Mouse (Mus musculus): ENCODE results near the gene Macrod2.

Gene Macrod2

DNA sequence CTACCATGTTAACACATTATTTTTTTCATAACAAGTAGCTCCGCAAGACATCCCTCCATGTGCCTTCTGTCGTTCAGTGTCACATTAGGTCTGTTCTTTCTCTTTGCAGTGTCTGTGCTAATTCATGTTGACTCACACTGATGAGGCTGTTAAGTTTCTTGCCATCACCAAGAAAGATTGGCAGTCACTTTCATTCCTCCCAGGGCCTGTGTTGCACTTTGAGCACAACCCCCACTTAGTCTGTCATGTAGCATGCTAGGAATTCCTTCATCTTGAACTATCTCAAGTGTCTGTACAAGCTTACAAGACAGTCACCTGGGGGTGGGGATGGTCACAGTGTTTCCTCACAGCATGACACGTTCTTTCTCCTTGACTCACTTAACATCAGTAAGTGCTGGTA lies 696.2 kb downstream of the Macrod2 start:
- DNase-seq: no peak

DNA sequence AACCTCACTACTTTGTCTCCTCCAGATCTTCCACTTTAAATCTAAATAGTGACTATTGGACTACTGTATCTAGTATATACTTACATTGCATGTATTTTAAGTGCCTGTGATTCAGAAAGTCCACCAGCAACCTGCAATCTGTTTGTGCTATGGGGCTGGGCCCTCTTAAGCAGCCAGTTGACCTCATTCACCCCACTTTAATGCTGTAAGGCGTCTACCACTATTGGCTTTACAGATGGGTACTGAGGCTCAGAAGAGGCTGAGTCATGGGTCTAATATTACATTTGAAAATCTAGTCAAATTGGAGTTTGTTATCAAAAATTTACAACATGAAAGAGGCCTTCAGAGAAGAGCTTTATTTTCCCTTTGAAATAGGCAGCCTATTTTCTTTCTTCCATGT lies 722.5 kb downstream of the Macrod2 start:
- no peak for DNase-seq

DNA sequence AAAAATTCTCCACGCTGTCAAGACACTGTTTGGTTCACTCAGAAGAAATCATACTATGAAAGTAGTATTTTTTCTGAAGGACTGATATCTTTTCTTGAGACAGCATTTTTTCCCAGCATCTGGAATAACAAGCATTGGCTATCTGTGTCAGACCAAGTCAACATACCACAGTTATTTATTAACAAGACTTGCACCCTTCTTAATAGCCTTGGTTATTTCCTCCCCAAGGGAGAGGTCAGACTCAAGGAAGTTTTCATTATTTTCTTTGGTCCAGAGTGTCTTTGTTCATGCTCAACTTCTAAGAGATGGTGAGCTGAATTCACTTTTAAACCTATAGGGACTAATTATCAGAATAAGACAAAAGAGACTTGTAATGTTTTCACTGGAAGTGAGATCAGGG lies 728.8 kb downstream of the Macrod2 start:
- no peak for DNase-seq

DNA sequence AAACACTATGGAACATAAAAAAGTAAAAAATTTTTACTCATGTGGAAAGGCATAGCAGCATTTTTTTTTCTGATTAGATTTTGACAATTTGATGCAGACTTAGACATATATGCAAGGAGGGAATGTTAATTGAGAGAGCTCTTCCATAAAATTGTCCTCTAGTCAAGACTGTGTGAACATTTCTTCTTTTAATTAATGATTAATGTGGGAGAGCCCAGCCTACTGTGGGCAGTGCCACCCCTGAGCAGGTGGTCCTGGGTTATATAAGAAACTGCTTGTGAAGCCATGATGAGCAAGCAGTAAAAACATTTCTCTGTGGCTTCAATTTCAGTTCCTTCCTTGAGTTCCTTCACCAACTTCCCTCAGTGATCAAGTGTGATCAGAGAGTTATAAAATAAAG lies 730.5 kb downstream of the Macrod2 start:
- DNase-seq: no peak

DNA sequence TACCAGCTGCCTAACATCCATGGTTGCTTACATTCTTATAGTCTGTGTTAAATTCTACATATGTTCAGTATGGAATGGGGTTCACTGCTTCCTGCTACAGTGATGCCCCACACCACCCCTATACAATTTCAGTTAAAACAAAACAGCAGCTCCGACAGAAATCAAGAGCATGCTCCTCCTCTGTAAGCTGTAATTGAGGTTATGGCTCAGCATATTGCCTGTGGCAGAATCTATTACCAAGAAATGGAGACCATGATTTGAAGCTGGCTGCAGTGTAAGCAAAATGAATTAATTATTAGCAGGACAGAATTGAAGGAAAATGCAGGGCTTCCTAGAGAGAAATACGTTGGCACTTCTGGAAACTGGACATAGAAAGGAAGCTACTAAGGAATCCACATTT lies 747.2 kb downstream of the Macrod2 start:
- no peak for DNase-seq

DNA sequence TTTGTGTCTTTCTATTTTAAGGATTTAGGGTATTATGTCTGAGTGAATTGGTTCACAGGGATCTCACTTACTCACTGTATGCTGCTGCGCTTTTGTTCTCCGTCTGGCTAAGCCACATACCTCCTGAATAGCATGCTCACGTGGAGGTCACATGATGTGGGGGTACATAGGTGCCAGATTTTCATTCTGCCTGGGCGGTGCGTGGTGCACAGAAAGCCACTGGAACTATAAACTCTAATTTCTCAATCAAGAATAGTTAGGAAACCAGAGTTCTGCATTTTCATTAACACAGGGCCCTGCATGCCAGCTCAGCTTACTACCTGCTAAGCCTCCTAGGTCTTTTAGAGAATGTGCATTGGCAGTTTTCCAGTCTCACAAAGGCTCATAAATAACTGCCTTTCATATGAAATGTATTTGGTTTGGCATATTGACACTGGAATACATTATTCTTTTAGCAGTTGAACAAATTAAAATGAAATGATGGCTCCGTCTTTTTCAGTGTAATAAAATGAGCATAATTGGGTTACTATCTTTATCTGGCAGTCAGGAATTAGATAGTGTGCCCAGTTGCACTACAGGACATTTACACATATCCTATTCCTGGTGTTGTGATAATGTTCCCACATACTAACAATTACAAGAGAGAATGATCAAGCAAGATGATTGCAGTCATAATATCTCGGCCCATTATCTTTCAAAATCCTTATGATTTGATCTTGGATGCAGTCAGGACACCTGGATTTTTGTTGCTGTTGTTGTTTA lies 757.1 kb downstream of the Macrod2 start:
- no peak for DNase-seq

DNA sequence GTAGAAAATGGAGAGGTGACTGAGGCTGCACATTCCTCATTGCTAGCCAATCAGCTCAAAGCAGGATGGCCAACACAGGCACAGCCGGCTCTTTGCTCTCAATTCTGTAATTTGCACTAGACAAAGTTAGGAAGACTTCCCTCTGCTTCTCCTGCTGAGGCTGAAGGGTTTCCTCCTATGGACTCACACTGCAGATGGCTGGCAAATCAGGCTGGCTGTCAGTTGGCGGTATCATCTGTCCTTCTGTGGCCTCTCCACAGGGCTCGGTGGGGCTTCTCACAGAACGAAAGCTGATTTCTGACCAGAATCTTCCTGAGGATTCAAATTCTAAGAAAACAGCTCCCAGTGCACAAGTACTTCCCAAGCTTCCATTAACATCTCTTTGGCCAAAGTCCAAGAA lies 760.9 kb downstream of the Macrod2 start:
- DNase-seq: no peak

DNA sequence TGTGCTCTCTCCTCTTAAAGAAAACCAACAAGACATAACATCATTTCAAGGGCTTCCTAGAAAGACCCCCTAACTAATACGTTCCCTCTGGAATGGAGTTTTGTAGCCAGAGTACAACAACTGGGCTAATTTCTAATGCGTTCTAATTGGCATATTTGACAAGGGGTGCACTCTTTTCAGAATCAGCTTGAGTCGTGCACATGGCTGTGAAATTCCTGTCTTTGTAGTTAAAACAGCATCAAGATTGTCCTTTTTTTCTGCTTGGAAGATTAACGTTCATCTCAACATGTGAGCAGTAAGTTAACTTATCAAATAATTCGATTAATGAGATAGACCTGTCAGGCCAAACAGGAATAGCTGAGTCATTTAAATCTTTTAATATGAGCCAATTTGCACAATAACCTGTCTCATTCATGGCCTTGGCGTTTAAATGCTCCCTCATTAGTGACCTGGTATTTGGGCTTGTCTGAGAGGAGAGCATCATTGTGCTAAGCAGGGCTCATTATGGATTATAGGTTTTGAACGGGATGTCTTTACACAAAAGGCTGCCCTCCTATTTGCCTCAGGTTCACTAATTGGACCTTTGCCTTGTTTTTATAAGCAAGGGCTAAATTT lies 762.0 kb downstream of the Macrod2 start:
- DNase-seq: no peak

DNA sequence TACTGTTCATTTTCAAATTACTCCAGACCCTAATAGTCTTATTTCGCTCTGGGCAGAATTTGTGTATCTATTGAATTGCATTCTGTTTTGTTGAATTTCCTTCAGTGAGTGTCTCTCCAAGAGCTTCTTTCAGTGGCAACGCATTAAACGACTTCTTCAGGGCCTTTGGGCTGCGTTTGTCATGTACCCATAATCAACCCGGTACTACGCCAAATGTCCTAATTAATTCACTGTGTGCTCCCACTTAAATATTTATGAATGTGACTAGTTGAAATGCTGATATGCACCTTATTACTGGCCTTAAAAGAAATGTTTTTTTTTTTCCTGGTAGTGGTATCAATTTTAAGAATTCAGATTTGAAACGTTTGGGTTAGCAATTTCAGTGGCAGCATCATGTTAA lies 763.1 kb downstream of the Macrod2 start:
- DNase-seq: no peak

DNA sequence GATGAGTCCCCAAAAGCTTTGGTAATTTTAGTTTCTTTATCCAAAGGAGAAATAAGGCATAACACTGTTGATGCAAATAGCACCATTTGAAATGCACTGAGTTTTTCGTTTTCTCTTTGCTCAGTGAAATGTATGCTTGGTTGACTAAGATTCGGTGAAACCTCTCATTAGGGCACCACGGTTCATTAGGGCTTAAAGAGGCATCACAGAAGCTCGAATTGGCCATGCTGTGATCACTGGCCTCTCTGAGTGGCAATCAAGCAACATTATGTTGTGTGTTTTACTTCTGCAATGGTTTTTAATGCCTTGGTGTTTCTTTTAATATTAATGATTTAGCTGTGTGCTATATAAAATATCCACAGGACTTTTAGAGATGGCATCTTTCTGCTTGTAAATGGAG lies 768.8 kb downstream of the Macrod2 start:
- no peak for DNase-seq

DNA sequence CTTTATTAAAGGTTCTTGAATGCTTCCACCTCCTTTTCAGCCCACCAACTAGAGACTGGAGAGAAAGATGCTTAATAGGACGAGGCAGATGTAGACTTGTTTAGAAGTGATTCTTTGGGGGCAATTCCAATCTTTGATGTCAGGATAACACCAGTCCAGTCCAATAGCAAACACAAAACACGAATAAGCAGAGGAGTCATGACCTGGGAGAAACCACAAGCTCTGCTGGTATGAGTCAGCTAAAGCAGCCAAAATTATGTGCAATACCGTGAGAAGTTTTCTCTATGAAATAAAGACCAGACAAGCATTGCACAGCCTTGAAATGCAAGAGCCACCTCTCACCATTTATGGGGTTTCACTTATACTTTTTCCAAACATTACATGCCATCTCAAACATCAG lies 774.5 kb downstream of the Macrod2 start:
- no peak for DNase-seq

DNA sequence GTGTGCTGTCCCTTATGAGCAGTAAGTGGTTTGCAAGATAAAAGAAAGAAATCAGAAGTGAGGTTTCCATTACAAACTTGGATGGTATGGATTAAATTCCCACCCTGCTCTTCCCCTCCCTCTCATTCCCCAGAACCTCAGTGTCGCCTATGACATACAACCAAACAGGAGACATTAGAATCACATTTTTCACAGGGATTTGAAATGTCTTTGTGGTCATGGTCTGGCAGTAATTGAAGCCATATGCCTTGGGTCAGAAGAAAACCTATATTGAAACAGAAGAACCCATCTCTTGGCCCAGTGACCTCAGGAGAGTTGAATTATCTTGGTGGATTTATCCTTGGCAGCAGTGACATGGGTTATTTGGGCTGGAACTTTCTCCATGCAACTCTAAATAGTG lies 778.1 kb downstream of the Macrod2 start:
- no peak for DNase-seq

DNA sequence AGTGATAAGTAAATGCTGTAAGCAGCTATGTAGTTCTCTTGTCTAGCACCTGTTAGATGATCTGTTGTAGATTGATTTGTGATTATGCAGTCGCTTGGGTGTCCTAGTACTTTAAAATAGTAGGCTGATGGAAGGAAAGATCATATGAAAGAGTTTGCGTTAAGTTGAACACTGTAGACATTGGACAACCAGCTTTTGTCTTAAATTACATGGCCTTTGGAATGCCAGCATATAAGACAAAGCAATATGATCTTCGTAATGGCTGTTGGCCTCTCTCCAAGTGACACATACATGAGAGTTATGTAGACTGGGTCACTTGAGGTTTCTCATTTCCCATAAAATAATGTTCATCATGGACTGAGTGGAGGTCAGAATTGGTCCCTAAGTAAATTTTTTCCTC lies 778.5 kb downstream of the Macrod2 start:
- DNase-seq: no peak

DNA sequence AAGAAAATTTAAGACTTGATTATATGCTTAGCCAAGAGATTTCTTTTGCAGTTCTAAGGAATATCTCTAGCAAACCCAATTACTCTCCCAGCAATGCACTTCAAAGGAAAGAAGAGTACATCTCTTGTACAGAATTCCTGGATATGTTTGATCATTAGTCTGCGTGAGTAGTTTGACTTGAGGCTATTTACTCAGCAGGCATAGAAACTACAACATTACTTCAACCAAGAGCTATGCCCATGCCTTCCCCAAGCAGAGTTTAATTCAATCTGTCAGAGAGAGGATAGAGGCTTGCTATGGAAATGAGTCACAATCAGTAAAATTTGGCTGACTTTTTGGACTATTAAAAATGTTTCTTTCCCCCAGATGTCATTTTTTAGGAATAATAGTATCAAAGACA lies 785.5 kb downstream of the Macrod2 start:
- no peak for DNase-seq

DNA sequence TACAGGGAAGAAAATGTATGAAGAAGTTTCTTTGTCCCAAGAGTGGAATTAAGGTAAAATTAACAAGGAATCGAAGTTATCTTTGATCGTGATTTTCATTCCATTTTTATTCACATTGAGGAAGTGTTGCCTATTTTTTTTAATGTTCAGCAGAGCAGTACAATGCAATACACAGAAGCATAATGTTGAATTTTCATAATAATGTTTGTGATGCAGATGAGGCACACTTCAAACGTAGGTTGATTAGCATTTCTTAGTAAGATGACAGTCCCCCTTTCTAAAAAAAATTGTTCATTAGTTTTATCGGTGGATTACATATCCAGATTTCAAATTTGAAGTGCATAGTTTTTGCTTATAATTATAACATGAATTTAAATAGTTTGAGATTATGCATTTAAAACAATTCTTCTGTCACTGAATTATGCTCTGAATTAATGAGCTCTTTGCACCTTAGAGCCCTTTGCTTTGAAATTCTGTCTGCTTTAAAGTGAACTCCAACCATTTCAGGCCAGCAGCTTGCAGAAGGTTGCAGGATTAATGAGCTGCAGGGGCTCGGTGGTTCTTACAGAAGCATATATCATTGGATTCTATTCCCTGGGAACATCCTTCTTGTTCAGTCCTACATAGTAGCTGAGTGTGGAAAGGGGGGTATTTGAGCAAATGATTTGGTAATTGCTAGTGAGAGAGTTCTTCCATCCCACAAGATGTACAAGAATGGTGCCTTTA lies 787.1 kb downstream of the Macrod2 start:
- no peak for DNase-seq

DNA sequence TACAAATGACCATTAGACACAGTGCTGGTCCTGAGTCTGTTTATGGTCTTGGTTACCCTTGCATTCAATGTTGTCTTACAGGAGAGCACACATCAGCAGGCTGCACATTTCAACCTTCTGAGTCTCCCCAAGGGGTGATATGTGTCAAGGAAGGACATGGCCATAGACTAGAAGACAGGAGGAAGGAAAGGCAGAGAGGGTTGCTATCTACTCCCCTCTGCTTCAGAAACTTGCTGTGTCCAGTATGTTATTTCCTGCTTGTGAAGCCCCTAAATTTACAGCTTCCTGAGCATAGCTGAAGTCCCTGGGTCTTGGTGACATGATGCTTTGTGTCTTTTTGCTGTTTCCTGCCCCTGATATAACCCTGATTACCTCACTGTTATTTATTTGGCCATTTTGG lies 799.4 kb downstream of the Macrod2 start:
- no peak for DNase-seq

DNA sequence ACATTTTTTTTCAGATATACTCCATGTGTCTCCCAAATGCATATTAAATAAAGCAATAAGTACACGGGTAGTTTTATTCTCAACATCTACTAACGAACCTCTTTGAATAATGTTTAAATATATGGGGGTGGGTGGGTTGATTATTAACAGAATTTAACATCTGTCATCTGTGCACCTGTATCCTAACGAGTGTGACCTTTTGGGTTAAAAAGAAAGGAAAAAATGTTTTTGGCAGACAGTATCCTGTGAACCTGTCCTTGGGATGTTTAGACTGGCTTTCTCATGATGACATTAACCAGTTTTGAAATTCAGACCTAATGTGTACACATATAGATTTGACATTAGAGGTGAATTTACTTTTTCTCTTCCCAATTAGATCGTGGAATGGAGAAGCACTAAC lies 805.4 kb downstream of the Macrod2 start:
- no peak for DNase-seq

DNA sequence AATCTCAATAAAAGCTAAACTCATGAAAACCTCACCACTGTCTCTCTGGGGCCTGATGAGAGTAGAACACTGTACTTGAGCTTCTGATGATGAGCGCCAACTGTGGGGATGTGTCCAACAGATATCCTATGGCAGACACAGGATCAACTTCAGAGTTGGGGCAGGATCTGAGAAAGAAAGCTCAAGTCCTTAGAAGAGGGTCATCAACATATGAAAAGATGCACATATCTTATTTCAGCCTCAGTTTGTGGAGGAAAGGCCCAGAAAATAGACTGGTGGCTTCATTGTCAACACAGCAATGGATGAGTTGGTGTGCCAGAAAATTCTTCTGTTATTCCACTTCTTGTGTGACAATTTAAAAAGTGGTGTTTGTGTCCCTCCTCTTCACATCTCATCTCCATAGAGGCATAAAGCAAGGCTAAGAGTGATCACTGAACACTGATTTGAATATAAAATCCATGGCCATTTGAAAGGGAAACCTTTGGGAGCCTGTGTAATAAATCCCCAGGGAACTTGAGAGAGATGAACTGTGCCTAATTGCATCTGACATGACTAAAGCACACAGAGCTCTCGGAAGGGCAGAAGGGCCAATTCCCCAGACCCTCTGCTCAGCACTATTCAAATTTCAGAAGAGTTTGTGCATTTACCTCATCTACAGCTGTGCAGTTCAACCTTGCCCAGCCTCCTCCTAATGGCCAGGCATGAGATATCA lies 806.4 kb downstream of the Macrod2 start:
- DNase-seq: no peak

DNA sequence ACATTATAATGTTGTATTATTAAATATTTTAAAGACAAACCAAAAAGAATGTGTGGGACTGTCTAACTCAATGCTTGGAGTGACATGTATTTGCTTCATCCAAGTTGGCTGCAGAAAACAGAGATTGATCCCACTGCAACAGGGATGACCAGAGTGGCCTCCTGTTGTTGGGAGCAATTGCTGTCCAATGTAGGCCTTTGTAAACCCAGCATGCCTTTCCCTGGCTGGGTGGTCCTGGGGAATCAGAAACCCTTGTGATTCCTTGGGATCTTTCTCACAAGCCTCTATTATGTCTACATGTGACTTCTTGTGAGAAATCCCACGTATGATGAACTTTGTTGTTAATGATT lies 806.9 kb downstream of the Macrod2 start:
- no peak for DNase-seq

DNA sequence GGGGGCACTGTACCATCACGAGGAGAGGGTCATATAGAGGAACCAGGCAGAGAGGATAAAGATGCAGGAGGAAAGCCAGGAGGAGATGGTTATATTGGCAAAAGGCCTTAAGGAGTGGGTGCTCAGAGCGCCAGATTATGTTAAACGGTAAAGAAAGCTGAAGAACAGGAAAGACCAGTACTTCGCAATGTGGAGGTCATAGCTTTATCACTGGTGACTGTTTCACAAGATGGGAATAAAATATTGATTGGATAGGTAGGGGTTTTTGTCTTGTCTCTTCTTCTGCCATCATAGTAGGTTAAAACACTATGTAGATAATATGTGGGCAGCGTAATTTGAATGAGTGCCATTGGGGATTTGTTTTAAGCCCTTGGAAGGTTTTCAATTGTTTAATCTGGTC lies 816.2 kb downstream of the Macrod2 start:
- DNase-seq: no peak

DNA sequence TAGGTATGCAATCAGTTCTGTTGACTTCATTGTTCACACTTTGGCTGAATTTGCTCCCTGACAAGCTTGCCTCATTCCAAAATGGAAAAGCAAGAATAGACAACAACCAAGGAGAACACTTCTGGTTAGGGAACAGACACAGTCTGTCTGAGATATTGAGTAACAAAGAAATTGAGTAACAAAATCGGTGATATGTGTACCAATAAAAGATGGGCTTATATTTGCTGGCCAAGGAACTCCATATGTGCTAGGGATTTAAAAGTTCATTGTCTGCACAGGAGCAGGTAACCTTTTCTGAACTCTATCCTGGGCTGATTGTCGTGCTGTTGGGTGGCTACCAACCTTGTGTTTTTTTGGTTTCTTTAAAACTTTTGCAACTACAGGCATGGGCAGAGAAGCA lies 817.2 kb downstream of the Macrod2 start:
- DNase-seq: no peak

DNA sequence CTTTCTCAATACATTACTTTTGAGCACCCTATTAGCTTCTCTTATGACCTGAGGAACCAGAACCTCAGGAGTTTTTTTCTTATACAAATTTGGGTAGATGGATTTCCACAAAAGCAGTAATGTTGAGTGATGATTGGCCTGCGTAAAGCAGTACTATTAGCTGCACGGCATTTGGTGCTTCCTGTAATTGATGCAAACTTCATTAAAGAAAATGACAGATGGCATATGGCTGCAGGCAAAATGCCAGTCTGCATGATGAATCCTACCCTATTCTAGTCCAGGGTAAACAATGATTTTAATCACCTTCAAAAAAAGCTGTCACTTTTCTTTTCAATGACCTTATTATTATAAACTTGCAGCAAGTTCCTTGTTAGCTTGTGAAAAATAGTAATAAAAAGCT lies 822.4 kb downstream of the Macrod2 start:
- DNase-seq: no peak

DNA sequence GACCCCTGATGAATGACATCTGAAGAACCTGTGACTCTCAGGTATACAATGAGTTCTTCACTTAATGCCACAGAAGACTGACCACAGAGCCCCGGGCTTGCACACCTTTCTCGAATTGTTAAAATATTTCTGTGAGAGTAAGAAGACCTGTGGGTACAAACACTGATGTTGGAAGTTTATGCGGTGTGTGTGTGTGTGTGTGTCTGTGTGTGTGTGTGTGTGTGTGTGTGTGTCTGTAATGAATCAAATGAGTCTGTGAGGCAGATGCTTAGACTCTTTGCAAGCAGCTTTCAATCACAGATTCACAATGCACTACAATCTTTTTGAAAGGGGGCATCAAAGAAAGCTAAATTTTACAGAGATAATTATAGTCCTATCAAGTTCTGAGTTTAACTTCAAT lies 822.8 kb downstream of the Macrod2 start:
- DNase-seq: no peak

DNA sequence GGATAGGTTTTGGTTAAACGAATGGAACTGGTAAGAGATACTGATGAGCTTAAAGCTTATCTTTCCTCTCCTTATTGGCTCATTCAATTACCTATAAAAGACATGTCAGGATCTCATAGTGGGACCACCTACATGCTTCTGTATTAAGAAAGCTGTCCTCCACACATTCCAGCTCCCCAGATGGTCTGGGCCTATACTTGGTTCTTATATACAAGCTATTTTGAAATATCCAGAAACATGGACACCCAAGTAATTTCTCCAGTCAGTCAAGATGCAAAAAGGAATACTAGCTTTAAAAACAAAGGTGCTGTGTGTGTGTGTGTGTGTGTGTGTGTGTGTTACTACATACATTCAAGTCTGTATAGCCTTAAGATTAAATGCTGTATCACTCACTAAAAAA lies 833.7 kb downstream of the Macrod2 start:
- DNase-seq: no peak

All from B cell, adult 2 months (primary cell).